Mouse (Mus musculus): Measurements from ENCODE around the gene Ccl4. TPM values are rescaled to one million over a fixed set of nuclear protein-coding genes. Genes with fewer than 3 reads are reported as not detected.

Ccl4 gene
- polyA plus RNA-seq, 1 experiment from 2014 or later, result not detected

- ATAC-seq (no peak), DNase-seq (ENCODE audit: low read depth, low spot score) (no peak)
- ChIA-PET CTCF (no interaction called here), POLR2A (no interaction called here)
- in situ Hi-C loops (cut with MboI; ENCODE audit: low pct_unique_long_range_greater_than_20kb), result loop anchor here (25.0 kb wide), 1 partner anchor 571 kb away; no protein-coding TSS in a partner anchor
- TF ChIP-seq CTCF (IDR thresholded peaks at IDR 0.05), result no peak
- H3K27me3 ChIP-seq, result no peaks in the 10 kb centered on the region
Measured at GRCm38 (mm10) chr11:83658797-83659196, 3.6 kb upstream of the Ccl4 start.

GRCm38 (mm10) chr11:83663532-83663931, 1.1 kb downstream of the Ccl4 start:
- DNase-seq (ENCODE audit: low read depth, low spot score) (no peak), ATAC-seq (no peak)
- H3K27me3 ChIP-seq, result no peaks in the 10 kb centered on the region
- CTCF ChIA-PET, result interaction anchor here (0.7 kb wide), 1 partner anchor 8 kb away, joined by 3 read pairs; no protein-coding TSS in a partner anchor
- POLR2A ChIA-PET, result no interaction called here
- in situ Hi-C loops (cut with MboI; ENCODE audit: low pct_unique_long_range_greater_than_20kb), result loop anchor here (25.0 kb wide), 1 partner anchor 576 kb away; no protein-coding TSS in a partner anchor
- no peak for TF ChIP-seq CTCF (IDR thresholded peaks at IDR 0.05)

GRCm38 (mm10) chr11:83671743-83672142, 9.4 kb downstream of the Ccl4 start:
- no peak for TF ChIP-seq CTCF (IDR thresholded peaks at IDR 0.05)
- peaks cover 16% of the 10 kb centered on the region for H3K27me3 ChIP-seq
- in situ Hi-C loops (cut with MboI; ENCODE audit: low pct_unique_long_range_greater_than_20kb), result loop anchor here (25.0 kb wide), 1 partner anchor 584 kb away; no protein-coding TSS in a partner anchor
- ATAC-seq (no peak), DNase-seq (ENCODE audit: low read depth, low spot score) (no peak)
- ChIA-PET CTCF (interaction anchor here (1.0 to 1.2 kb wide), 2 partner anchors 8 to 19 kb away, joined by 3 read pairs; no protein-coding TSS in a partner anchor), POLR2A (no interaction called here)

- in situ Hi-C loops (cut with MboI; ENCODE audit: low pct_unique_long_range_greater_than_20kb), result no loop called here
- no peak for ATAC-seq
Measured at GRCm38 (mm10) chr11:83675665-83676064, 13.3 kb downstream of the Ccl4 start.

GRCm38 (mm10) chr11:83689918-83690317, 27.5 kb downstream of the Ccl4 start:
- CTCF ChIA-PET, result interaction anchor here (0.8 kb wide), 1 partner anchor 12 kb away, joined by 3 read pairs; no protein-coding TSS in a partner anchor
- in situ Hi-C loops (cut with MboI; ENCODE audit: low pct_unique_long_range_greater_than_20kb), result no loop called here
- peaks cover 3% of the 10 kb centered on the region for H3K27me3 ChIP-seq
- no peak for TF ChIP-seq CTCF (IDR thresholded peaks at IDR 0.05)
- POLR2A ChIA-PET, result no interaction called here
- no peak for DNase-seq (ENCODE audit: low read depth, low spot score)
- peak; percentile 60 for ATAC-seq

More at GRCm38 (mm10) chr11:83675665-83676064, 13.3 kb downstream of the Ccl4 start:
- peaks cover 28% of the 10 kb centered on the region for H3K27me3 ChIP-seq
- POLR2A ChIA-PET, result no interaction called here
- CTCF ChIA-PET, result no interaction called here
- DNase-seq (ENCODE audit: low read depth, low spot score), result no peak
- TF ChIP-seq CTCF (IDR thresholded peaks at IDR 0.05), result no peak

- DNase-seq (ENCODE audit: low read depth, low spot score) (no peak), ATAC-seq (no peak)
- CTCF ChIA-PET, result no interaction called here
- TF ChIP-seq CTCF (IDR thresholded peaks at IDR 0.05), result no peak
- in situ Hi-C loops (cut with MboI; ENCODE audit: low pct_unique_long_range_greater_than_20kb), result no loop called here
- POLR2A ChIA-PET, result no interaction called here
- no peaks in the 10 kb centered on the region for H3K27me3 ChIP-seq
Measured at GRCm38 (mm10) chr11:83692008-83692407, 29.6 kb downstream of the Ccl4 start.

- ATAC-seq (no peak), DNase-seq (ENCODE audit: low read depth, low spot score) (no peak)
- POLR2A ChIA-PET, result interaction anchor here (0.6 kb wide), 1 partner anchor 246 kb away, joined by 4 read pairs; no protein-coding TSS in a partner anchor
- CTCF ChIA-PET, result no interaction called here
- no peaks in the 10 kb centered on the region for H3K27me3 ChIP-seq
- TF ChIP-seq CTCF (IDR thresholded peaks at IDR 0.05), result no peak
- in situ Hi-C loops (cut with MboI; ENCODE audit: low pct_unique_long_range_greater_than_20kb), result no loop called here
Measured at GRCm38 (mm10) chr11:83703705-83704104, 41.3 kb downstream of the Ccl4 start, which contains the start of gene Wfdc17. Wfdc17 (plus strand) TSS chr11:83703991.

GRCm38 (mm10) chr11:83708715-83709114, 46.3 kb downstream of the Ccl4 start, which contains the start of gene Wfdc18:
Wfdc18 (plus strand) TSS chr11:83709015.
- TF ChIP-seq CTCF (IDR thresholded peaks at IDR 0.05), result no peak
- CTCF ChIA-PET, result no interaction called here
- in situ Hi-C loops (cut with MboI; ENCODE audit: low pct_unique_long_range_greater_than_20kb), result no loop called here
- H3K27me3 ChIP-seq, result no peaks in the 10 kb centered on the region
- DNase-seq (ENCODE audit: low read depth, low spot score) (no peak), ATAC-seq (no peak)
- POLR2A ChIA-PET, result no interaction called here

- ChIA-PET CTCF (no interaction called here), POLR2A (no interaction called here)
- in situ Hi-C loops (cut with MboI; ENCODE audit: low pct_unique_long_range_greater_than_20kb), result no loop called here
- DNase-seq (ENCODE audit: low read depth, low spot score), result no peak
- H3K27me3 ChIP-seq, result no peaks in the 10 kb centered on the region
- no peak for ATAC-seq
- no peak for TF ChIP-seq CTCF (IDR thresholded peaks at IDR 0.05)
Measured at GRCm38 (mm10) chr11:83709683-83710082, 47.3 kb downstream of the Ccl4 start.

GRCm38 (mm10) chr11:83712671-83713070, 50.3 kb downstream of the Ccl4 start:
- in situ Hi-C loops (cut with MboI; ENCODE audit: low pct_unique_long_range_greater_than_20kb), result no loop called here
- H3K27me3 ChIP-seq, result no peaks in the 10 kb centered on the region
- no peak for DNase-seq (ENCODE audit: low read depth, low spot score)
- POLR2A ChIA-PET, result no interaction called here
- no peak for ATAC-seq
- no peak for TF ChIP-seq CTCF (IDR thresholded peaks at IDR 0.05)
- CTCF ChIA-PET, result no interaction called here

- POLR2A ChIA-PET, result no interaction called here
- no peak for ATAC-seq
Measured at GRCm38 (mm10) chr11:83713925-83714324, 51.5 kb downstream of the Ccl4 start.

More at GRCm38 (mm10) chr11:83713925-83714324, 51.5 kb downstream of the Ccl4 start:
- no peak for DNase-seq (ENCODE audit: low read depth, low spot score)
- CTCF ChIA-PET, result interaction anchor here (0.8 kb wide), 1 partner anchor 9 kb away, joined by 3 read pairs; no protein-coding TSS in a partner anchor
- H3K27me3 ChIP-seq, result no peaks in the 10 kb centered on the region
- in situ Hi-C loops (cut with MboI; ENCODE audit: low pct_unique_long_range_greater_than_20kb), result no loop called here
- TF ChIP-seq CTCF (IDR thresholded peaks at IDR 0.05), result no peak

Other genes starting within 250 kb of the Ccl4 start
- not detected for gene Gas2l2, start 233.1 kb upstream of the Ccl4 start, polyA plus RNA-seq (2021)
- 1.5 TPM for gene 1700020L24Rik, start 224.9 kb upstream of the Ccl4 start, polyA plus RNA-seq (2021)
- 1.5 TPM for gene Mmp28, start 199.5 kb upstream of the Ccl4 start, polyA plus RNA-seq (2021)
- 150 TPM for gene Taf15, start 189.5 kb upstream of the Ccl4 start, polyA plus RNA-seq (2021)
- not detected for gene Heatr9, start 140.4 kb upstream of the Ccl4 start, polyA plus RNA-seq (2021)
- gene Ccl5, start 132.1 kb upstream of the Ccl4 start, polyA plus RNA-seq (2021), result 0.65 TPM
- 0.42 TPM for gene Ccl9, start 83.9 kb upstream of the Ccl4 start, polyA plus RNA-seq (2021)
- not detected for gene Ccl6, start 69.5 kb upstream of the Ccl4 start, polyA plus RNA-seq (2021)
- not detected for gene Rpl9-ps1, start 17.0 kb upstream of the Ccl4 start, polyA plus RNA-seq (2021)
- not detected for gene Ccl3, start 13.2 kb upstream of the Ccl4 start, polyA plus RNA-seq (2021)
- not detected for gene Wfdc17, start 41.4 kb downstream of the Ccl4 start, polyA plus RNA-seq (2021)
- not detected for gene Wfdc18, start 46.4 kb downstream of the Ccl4 start, polyA plus RNA-seq (2021)
- gene Wfdc21, start 84.4 kb downstream of the Ccl4 start, polyA plus RNA-seq (2021), result not detected
- gene Heatr6, start 91.1 kb downstream of the Ccl4 start, polyA plus RNA-seq (2021), result 17.6 TPM
- gene Hnf1b, start 187.5 kb downstream of the Ccl4 start, polyA plus RNA-seq (2021), result 167 TPM

All from Patski (cell line).